Mouse (Mus musculus): ENCODE measurements around the gene Lpar2. TPM values are rescaled to one million over a fixed set of nuclear protein-coding genes. Genes with fewer than 3 reads are reported as not detected.

Lpar2 gene
- polyA plus RNA-seq, 1 experiment = 6.6 TPM

GRCm38 (mm10) chr8:69863387-69864020 lies 41.3 kb downstream of the Lpar2 start:
- H3K4me1 ChIP-seq (ENCODE audit: control insufficient read depth, insufficient read depth, insufficient read length) = no peaks in the 10 kb centered on the region
- no peak overlapping the region for H3K4me3 ChIP-seq (ENCODE audit: extremely low read depth, insufficient read depth, insufficient read length)
- no peak for DNase-seq (ENCODE audit: low read depth in 1 of 2, low spot score in 2 of 2)
- H3K36me3 ChIP-seq (ENCODE audit: control insufficient read depth, insufficient read depth, low read length) = no peaks in the 10 kb centered on the region
- WGBS = 83% methylated on average over 5 of the region's 5 CpGs
- no peak overlapping the region for H3K27ac ChIP-seq (ENCODE audit: insufficient read depth, low read length)
- TF ChIP-seq POLR2A (IDR thresholded peaks at IDR 0.05; ENCODE audit: low read depth, low read length) (no peak), CTCF (IDR thresholded peaks at IDR 0.05; ENCODE audit: extremely low read depth, insufficient read depth, insufficient read length, insufficient replicate concordance) (no peak)
- H3K27me3 ChIP-seq (ENCODE audit: control insufficient read depth, insufficient read depth, low read length) = no peaks in the 10 kb centered on the region

- Histone ChIP-seq H3K27me3 (ENCODE audit: control insufficient read depth, insufficient read depth, low read length) (no peaks in the 10 kb centered on the region), H3K4me3 (ENCODE audit: extremely low read depth, insufficient read depth, insufficient read length) (no peak overlapping the region), H3K4me1 (ENCODE audit: control insufficient read depth, insufficient read depth, insufficient read length) (no peaks in the 10 kb centered on the region), H3K27ac (ENCODE audit: insufficient read depth, low read length) (no peak overlapping the region), H3K36me3 (ENCODE audit: control insufficient read depth, insufficient read depth, low read length) (no peaks in the 10 kb centered on the region)
- DNase-seq (ENCODE audit: low read depth in 1 of 2, low spot score in 2 of 2) = no peak
- WGBS = 81% methylated on average over 5 of the region's 5 CpGs
- TF ChIP-seq CTCF (IDR thresholded peaks at IDR 0.05; ENCODE audit: extremely low read depth, insufficient read depth, insufficient read length, insufficient replicate concordance) (no peak), POLR2A (IDR thresholded peaks at IDR 0.05; ENCODE audit: low read depth, low read length) (no peak)
Measured at GRCm38 (mm10) chr8:69864180-69864579, 42.0 kb downstream of the Lpar2 start.

GRCm38 (mm10) chr8:69867696-69868326 lies 45.6 kb downstream of the Lpar2 start:
- no peak for DNase-seq (ENCODE audit: low read depth in 1 of 2, low spot score in 2 of 2)
- 94% methylated on average over 5 of the region's 5 CpGs for WGBS
- TF ChIP-seq POLR2A (IDR thresholded peaks at IDR 0.05; ENCODE audit: low read depth, low read length) (no peak), CTCF (IDR thresholded peaks at IDR 0.05; ENCODE audit: extremely low read depth, insufficient read depth, insufficient read length, insufficient replicate concordance) (no peak)
- no peaks in the 10 kb centered on the region for H3K27me3 ChIP-seq (ENCODE audit: control insufficient read depth, insufficient read depth, low read length)
- H3K4me3 ChIP-seq (ENCODE audit: extremely low read depth, insufficient read depth, insufficient read length) = no peak overlapping the region
- H3K4me1 ChIP-seq (ENCODE audit: control insufficient read depth, insufficient read depth, insufficient read length) = no peaks in the 10 kb centered on the region
- H3K27ac ChIP-seq (ENCODE audit: insufficient read depth, low read length) = no peak overlapping the region
- H3K36me3 ChIP-seq (ENCODE audit: control insufficient read depth, insufficient read depth, low read length) = no peaks in the 10 kb centered on the region

- TF ChIP-seq CTCF (IDR thresholded peaks at IDR 0.05; ENCODE audit: extremely low read depth, insufficient read depth, insufficient read length, insufficient replicate concordance) (no peak), POLR2A (IDR thresholded peaks at IDR 0.05; ENCODE audit: low read depth, low read length) (no peak)
- H3K27me3 ChIP-seq (ENCODE audit: control insufficient read depth, insufficient read depth, low read length) = no peaks in the 10 kb centered on the region
- no peaks in the 10 kb centered on the region for H3K4me1 ChIP-seq (ENCODE audit: control insufficient read depth, insufficient read depth, insufficient read length)
- H3K36me3 ChIP-seq (ENCODE audit: control insufficient read depth, insufficient read depth, low read length) = no peaks in the 10 kb centered on the region
- 93% methylated on average over 11 of the region's 11 CpGs for WGBS
- no peak overlapping the region for H3K27ac ChIP-seq (ENCODE audit: insufficient read depth, low read length)
- DNase-seq (ENCODE audit: low read depth in 1 of 2, low spot score in 2 of 2) = no peak
- H3K4me3 ChIP-seq (ENCODE audit: extremely low read depth, insufficient read depth, insufficient read length) = no peak overlapping the region
Measured at GRCm38 (mm10) chr8:69870003-69870765, 48.0 kb downstream of the Lpar2 start.

GRCm38 (mm10) chr8:69870907-69871306 lies 48.7 kb downstream of the Lpar2 start:
- no peak overlapping the region for H3K27ac ChIP-seq (ENCODE audit: insufficient read depth, low read length)
- 84% methylated on average over 6 of the region's 6 CpGs for WGBS
- H3K4me1 ChIP-seq (ENCODE audit: control insufficient read depth, insufficient read depth, insufficient read length) = no peaks in the 10 kb centered on the region
- TF ChIP-seq CTCF (IDR thresholded peaks at IDR 0.05; ENCODE audit: extremely low read depth, insufficient read depth, insufficient read length, insufficient replicate concordance) (no peak), POLR2A (IDR thresholded peaks at IDR 0.05; ENCODE audit: low read depth, low read length) (no peak)
- H3K27me3 ChIP-seq (ENCODE audit: control insufficient read depth, insufficient read depth, low read length) = no peaks in the 10 kb centered on the region
- H3K4me3 ChIP-seq (ENCODE audit: extremely low read depth, insufficient read depth, insufficient read length) = no peak overlapping the region
- no peaks in the 10 kb centered on the region for H3K36me3 ChIP-seq (ENCODE audit: control insufficient read depth, insufficient read depth, low read length)
- DNase-seq (ENCODE audit: low read depth in 1 of 2, low spot score in 2 of 2) = no peak

GRCm38 (mm10) chr8:69874155-69874554 lies 51.9 kb downstream of the Lpar2 start:
- DNase-seq (ENCODE audit: low read depth in 1 of 2, low spot score in 2 of 2) = peak in 1 of 2 experiments; percentile 39
- Histone ChIP-seq H3K36me3 (ENCODE audit: control insufficient read depth, insufficient read depth, low read length) (no peaks in the 10 kb centered on the region), H3K27ac (ENCODE audit: insufficient read depth, low read length) (no peak overlapping the region), H3K4me1 (ENCODE audit: control insufficient read depth, insufficient read depth, insufficient read length) (no peaks in the 10 kb centered on the region), H3K4me3 (ENCODE audit: extremely low read depth, insufficient read depth, insufficient read length) (no peak overlapping the region), H3K27me3 (ENCODE audit: control insufficient read depth, insufficient read depth, low read length) (no peaks in the 10 kb centered on the region)
- TF ChIP-seq CTCF (IDR thresholded peaks at IDR 0.05; ENCODE audit: extremely low read depth, insufficient read depth, insufficient read length, insufficient replicate concordance) (peak; percentile 58; the same call in 1 of the 2 replicates), POLR2A (IDR thresholded peaks at IDR 0.05; ENCODE audit: low read depth, low read length) (no peak)
- WGBS = 14% methylated on average over 9 of the region's 9 CpGs
